In genomic region chr14:26486416-26487198, GRCm38 (mm10) we compare ENCODE assay signal across 8 mouse cellular contexts. TPM values are rescaled to one million over a fixed set of nuclear protein-coding genes. Genes with fewer than 3 reads are reported as not detected.
DNase-seq lines count a peak whose midpoint lies in the region; ATAC-seq and TF ChIP-seq lines count a peak whose summit lies in the region.

No protein-coding gene starts in this region.

- peak; percentile 81 for DNase-seq in hindbrain, postnatal 0 days (ENCODE audit: low spot score)
- peak; percentile 12 for DNase-seq in right cerebral cortex, postnatal 4 days
- no peak for DNase-seq in right cerebral cortex, postnatal 36 days (ENCODE audit: low spot score in 2 of 2)
- DNase-seq in embryo, embryonic 10 days (ENCODE audit: low spot score) = peak; percentile 62
- DNase-seq in retina, embryonic 14.5 days (ENCODE audit: low spot score) = peak; percentile 74
- DNase-seq in testis, postnatal 10 days (ENCODE audit: low spot score) = no peak

- no peak overlapping the region for H3K27ac ChIP-seq in hindbrain, postnatal 0 days
- H3K27ac ChIP-seq in hindbrain, embryonic 16.5 days (ENCODE audit: low read depth, low read length) = no peak overlapping the region

- no peak overlapping the region for H3K4me3 ChIP-seq in hindbrain, postnatal 0 days (ENCODE audit: low read length)
- no peak overlapping the region for H3K4me3 ChIP-seq in hindbrain, embryonic 16.5 days (ENCODE audit: low read length)

- H3K9ac ChIP-seq in hindbrain, postnatal 0 days (replicated peaks; ENCODE audit: low read length) = no peak overlapping the region
- H3K9ac ChIP-seq in hindbrain, embryonic 16.5 days (ENCODE audit: low read depth, low read length) = no peak overlapping the region

- no peaks in the 10 kb centered on the region for H3K27me3 ChIP-seq in hindbrain, postnatal 0 days (ENCODE audit: insufficient read depth, low read length)
- no peaks in the 10 kb centered on the region for H3K27me3 ChIP-seq in hindbrain, embryonic 16.5 days (replicated peaks; ENCODE audit: control insufficient read depth, insufficient read depth, low read length)

- H3K4me1 ChIP-seq in hindbrain, postnatal 0 days (ENCODE audit: insufficient read depth, low read length) = no peaks in the 10 kb centered on the region
- H3K4me1 ChIP-seq in hindbrain, embryonic 16.5 days (ENCODE audit: control insufficient read depth, insufficient read depth, low read depth, low read length) = peaks cover 7% of the 10 kb centered on the region

- WGBS in hindbrain, postnatal 0 days = 34% methylated on average over 8 of the region's 8 CpGs
- WGBS in hindbrain, embryonic 16.5 days = 43% methylated on average over 8 of the region's 8 CpGs

- H3K36me3 ChIP-seq in hindbrain, postnatal 0 days (ENCODE audit: insufficient read depth, low read length) = no peaks in the 10 kb centered on the region
- no peaks in the 10 kb centered on the region for H3K36me3 ChIP-seq in hindbrain, embryonic 16.5 days (ENCODE audit: control insufficient read depth, insufficient read depth, low read length)

- peak; percentile 63 for TF ChIP-seq CTCF in hindbrain, postnatal 0 days (IDR thresholded peaks at IDR 0.05; ENCODE audit: low read depth)

- no peaks in the 10 kb centered on the region for H3K9me3 ChIP-seq in hindbrain, postnatal 0 days (ENCODE audit: low read length)
- no peaks in the 10 kb centered on the region for H3K9me3 ChIP-seq in hindbrain, embryonic 16.5 days (ENCODE audit: control insufficient read depth, low read length)

- no peak for ATAC-seq in hindbrain, postnatal 0 days
- ATAC-seq in hindbrain, embryonic 16.5 days = no peak
- no peak for ATAC-seq in megakaryocyte, adult 5-6 weeks (ENCODE audit: poor library complexity, severe bottlenecking)

- H3K4me2 ChIP-seq in hindbrain, postnatal 0 days (ENCODE audit: low read depth, low read length) = no peak overlapping the region
- no peak overlapping the region for H3K4me2 ChIP-seq in hindbrain, embryonic 16.5 days (ENCODE audit: low read length)

RNA-seq across cellular contexts. Expression of gene Slmap, which starts 48.1 kb away (rescaled TPM):
- 16.1 and 17.1 TPM in 2 replicates for total RNA-seq in hindbrain, postnatal 0 days (2014; rRNA removed)
- 11.3 and 11.7 TPM in 2 replicates for polyA plus RNA-seq in hindbrain, postnatal 0 days (2015; fragmentation: Nextera tagmentation; extraction: Ambion mirVana)
- polyA plus RNA-seq in hindbrain, embryonic 16.5 days (2015; fragmentation: Nextera tagmentation; extraction: Ambion mirVana) = 11.4 TPM in 2 replicates
- 66.9 and 76.8 TPM in 2 replicates for total RNA-seq in megakaryocyte, adult 5-6 weeks (2015)
- total RNA-seq in megakaryocyte, adult 5-6 weeks (2017) = 68.6 and 71.2 TPM in 2 replicates

Comparison
In these comparisons a context has a peak if more than half of its experiments do, and no peak if none do; other contexts are left out.
1. DNase-seq: peak in hindbrain, postnatal 0 days (single experiment), right cerebral cortex, postnatal 4 days (single experiment), embryo, embryonic 10 days (single experiment) and retina, embryonic 14.5 days (single experiment); none in right cerebral cortex, postnatal 36 days (0 of 2) and testis, postnatal 10 days (single experiment).